Mouse (Mus musculus) 3134 (cell line): ENCODE measurements around the gene Atm.

Experiments used
- DNase-seq: peaks from one replicate; pipeline ENCODE4 v3.0.0-alpha.2; 2011; ENCODE audit warnings: low spot score; ENCODE audit not compliant: insufficient read length; ENCODE audit errors: extremely low read depth

The Atm gene

DNA sequence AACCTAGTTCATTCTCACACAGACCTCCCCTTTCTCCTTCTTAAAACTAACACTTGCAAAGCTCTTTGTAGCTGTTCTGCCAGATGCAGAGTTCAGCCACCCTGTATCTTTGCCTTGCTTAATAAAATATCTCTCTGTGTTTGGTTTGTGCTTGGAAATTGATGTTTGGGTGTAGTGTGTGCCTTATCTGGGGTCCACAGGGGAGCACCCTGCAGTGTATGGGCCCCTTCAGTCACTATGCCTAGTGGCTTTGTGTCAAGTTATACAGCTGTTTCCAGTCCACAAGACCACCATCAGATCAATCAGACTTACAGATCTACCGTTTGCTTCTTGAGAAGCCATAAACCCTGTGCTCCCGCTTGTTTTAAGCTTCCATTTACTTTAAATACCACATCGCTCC is 127.1 kb downstream of the Atm start:
- DNase-seq = no peak

DNA sequence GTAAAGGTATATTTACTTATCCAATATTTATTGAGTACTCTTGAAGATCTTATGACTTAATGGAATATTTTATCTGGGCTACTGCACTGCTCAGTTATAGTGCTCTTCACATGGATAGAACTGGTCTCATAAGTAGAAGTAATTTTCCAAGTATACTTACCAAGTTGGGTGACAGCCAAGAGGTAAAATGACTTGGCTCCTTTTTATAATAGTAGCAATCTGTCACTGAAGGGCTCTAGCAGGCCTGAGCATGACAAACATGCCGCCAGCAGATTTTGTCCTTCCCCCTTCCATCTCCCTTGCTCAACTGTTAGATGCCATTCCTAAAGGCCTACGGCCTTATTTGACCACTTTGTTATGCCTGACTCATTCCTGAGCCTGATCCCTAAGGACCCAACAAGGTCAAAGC is 127.6 kb downstream of the Atm start:
- DNase-seq = peak; percentile 20

DNA sequence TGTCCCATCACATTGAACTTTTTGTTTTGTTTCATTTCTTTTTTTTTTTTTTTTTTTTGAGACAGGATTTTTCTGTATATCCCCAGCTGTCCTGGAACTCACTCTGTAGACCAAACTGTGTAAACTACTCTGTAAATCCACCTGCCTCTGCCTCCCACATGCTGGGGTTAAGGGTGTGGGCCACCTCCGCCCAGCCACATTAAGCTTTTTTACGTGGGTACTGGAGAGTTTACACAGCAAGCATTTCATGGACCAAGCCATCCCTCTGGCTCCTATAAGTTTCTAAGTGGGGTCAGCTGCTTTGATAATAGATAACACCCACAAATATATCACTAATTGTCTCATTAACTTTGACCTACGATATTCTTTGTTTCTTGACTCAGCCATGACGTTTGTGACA is 128.0 kb downstream of the Atm start:
- DNase-seq = no peak

DNA sequence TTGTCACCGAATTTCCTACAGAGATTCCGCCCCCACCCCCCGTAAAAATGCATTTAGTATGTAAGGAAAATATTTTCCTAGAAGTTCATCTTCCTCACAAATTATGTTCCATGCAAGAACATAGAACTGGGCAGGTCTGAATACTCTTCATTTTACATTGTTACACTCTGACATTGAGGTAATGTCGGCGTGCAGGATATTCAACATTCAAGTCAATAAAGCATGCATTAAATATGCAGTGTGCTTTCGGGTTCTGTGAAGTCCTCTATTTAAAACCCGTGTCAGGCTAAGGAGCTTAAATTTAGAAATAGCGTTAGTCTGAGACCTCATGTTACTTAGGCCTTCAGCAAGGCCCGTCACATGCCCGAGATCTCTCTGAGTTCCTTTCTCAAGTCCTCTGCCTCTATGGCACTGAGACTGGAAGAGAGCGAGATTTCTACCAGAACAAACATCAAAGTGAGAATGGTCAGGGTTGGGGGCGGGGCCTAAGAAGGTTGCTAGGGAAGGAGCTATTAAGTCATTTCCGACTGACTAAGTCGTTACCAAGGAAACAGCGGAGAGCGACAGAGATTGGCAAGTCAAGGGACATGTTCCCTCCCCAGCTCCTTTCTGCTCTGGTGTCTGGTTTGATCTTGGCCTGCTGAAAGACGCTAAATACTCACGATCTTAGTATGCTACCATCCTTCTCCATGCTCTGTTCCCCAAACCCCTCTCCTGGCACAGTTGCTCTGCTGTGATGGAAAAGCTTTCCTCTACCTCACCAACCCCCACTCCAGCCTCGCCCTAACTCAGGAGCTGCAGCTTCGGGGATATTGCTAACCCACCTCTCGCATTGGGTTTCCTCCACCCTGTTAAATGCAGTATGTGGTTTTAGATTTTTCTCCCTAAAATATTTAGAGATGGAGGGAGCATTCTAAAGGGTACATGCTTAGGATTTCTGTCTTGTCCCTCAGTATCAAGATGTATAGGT is 131.5 kb downstream of the Atm start:
- no peak for DNase-seq

DNA sequence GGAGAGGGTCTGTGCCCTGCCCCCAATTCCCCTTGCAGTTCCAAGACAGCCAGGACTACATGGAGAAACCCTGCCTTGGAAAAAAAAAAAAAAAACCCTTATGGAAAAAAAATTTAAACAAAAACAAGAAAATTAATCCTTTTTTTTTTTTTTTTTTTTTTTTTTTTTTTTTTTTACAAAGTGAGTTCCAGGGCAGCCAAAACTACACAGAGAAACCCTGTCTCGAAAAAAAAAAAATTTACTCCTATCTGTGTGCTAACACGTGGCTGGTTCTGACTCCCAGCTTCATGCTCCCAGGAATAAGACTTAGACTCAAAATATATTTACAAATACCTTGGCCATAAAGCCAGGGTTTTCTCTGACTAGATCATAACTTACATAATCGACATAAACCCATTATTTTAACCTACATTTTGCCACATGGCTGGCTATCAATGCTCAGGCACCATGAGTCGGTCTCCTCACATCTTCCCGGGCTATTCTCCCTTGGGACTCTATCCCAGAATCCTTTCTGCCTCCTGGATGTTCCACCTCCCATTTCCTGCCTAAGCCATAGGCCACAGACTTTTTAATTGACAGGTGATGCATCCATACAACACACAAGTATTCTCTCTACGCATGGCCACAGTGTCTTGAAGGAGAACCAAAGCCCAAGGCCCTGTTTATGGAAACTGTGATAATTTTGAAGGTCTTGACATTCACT is 132.3 kb downstream of the Atm start:
- DNase-seq = peak; percentile 36

DNA sequence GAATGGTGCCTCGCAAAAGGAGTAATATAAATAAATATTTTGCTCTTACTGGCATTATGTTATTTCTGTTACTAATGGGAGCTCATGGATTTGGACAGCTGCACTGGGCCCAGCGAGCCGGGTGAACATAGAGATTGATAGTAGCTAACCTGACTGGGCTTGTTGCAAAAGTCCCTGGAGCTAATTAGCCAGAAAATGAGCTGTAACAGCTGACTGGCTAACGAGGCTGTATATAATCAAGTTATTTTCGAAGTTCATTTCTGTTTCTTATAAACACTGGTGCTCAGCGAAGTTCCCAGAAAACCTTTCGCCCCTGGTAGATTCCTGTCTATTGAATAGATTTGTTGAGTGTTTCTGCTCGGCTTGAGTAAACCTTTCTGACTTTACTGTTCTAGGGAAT is 133.5 kb downstream of the Atm start:
- no peak for DNase-seq

DNA sequence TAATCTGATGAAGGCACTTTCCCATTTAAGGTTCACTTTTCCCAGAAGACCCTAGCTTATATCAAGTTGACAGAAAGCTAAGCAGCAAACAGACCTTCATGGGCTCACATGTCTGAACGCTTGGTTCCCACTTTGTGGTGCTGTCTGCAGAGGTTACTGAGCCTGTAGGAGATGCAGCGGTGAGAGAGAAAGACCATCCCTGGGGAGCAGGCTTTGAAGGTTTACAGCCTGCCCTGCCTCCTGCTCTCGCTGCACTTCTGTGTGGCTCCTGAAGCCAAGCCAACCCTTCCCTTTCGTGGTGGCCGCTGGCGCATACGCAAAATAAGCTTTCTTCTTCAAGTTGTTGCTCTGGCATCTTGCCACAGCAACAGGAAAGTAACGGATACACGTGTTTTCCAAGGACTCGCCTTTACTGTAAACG is 134.2 kb downstream of the Atm start, which contains the start of gene 4930550C14Rik:
TSS of gene 4930550C14Rik (plus strand) at position 35 of the 421 bp plus-strand sequence.
- DNase-seq = no peak

DNA sequence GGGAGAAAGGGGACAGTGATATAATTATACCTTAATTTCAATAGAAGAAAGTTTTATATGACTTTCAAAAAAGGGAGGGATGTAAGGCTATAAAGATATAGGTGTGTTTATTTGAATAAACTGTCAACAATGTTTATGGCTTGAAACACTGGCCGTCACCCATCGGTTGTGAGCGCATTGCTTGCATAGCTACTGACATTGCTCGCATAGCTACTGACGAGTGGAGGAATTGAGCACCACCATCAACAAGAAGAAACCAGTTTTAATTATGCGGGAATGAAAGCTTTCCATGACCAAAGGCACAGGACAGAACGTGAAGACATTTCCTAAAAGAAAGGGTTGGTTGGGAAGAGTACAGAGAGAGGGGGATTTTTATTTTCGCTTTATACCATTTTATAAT is 135.4 kb downstream of the Atm start:
- DNase-seq = no peak

DNA sequence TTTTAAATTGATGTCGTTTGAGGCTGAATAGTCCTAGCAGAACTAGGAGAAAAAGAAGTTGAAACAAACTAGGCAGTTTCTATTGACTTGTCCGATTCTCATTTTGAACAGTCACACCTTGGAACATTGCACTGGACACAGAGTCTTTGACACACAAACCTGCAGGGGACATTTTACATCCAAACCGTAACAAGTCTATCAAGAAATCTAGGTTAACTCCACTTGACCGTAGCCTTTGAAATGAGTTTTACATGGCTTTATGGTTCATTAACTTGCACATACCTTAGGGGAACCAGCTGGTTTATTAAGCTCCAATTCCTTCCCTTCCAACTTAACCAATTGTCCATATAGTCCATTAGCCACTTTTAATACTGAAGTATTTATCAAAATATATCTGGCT is 135.8 kb downstream of the Atm start:
- DNase-seq = no peak

DNA sequence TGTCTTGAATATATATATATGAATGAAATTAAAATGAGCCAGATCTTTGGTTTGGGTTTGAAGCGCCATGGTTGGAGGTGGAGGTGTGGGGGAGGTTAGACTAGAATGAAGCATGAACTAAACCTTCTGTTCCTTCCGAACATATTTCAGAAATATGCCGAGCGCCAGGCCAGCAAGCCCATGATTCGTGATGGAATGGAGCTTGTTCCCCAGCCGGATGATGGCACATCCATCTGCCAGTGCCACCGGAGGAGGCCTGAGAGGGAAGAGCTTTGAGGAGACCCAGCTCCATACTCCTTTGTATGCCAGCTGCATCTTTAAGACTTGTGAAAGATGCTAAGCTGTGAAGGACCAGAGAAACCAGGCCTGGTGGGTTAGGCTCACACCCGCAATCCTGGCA is 137.0 kb downstream of the Atm start:
- no peak for DNase-seq

DNA sequence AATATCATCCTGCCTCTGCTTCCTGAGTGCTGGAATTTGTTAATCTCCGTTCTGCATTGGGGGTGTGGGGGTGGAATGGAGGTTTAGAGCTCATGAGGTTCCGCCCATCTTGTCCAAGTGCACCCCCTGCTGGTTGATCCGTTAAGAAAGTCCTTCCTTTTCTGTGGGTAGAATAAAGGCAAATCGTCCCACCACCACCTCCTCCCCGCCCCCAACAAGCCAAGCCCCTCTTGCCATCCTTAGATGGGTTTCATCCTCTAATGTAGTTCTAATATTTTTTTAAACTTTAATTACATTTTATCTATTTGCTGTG is 138.2 kb downstream of the Atm start:
- DNase-seq = peak; percentile 30

DNA sequence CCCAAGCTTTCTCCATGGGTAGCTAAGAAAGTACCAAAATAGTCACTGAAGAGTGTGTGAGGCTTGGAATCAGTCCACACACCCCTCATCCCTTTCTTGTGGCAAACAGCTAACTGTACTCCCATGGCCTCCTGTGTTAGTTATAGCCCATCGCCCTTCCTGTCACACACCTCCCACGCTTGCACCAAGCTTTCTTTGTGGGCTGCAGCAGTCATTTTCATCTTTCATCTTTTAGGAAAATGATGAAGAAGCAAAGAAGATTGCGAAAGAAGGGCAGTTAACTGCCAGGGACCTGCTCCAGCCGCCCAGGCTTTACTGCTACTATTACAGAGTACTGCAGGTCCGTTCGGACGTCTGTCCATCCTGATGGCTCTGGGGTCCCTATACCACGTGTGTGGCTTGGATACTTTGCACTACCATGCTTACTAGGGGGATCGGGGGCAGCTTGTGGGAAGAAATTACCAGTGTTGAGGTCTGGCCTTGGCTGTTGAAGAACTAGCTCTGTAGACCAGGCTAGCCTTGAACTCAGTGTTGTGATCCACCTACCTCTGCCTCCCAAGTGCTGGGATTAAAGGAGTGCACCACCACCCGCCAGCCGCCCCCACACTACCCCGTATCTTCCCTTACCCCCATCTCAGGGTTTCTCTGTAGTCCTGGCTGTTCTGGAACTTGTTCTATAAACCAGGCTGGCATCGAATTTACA is 138.7 kb downstream of the Atm start:
- DNase-seq = no peak

DNA sequence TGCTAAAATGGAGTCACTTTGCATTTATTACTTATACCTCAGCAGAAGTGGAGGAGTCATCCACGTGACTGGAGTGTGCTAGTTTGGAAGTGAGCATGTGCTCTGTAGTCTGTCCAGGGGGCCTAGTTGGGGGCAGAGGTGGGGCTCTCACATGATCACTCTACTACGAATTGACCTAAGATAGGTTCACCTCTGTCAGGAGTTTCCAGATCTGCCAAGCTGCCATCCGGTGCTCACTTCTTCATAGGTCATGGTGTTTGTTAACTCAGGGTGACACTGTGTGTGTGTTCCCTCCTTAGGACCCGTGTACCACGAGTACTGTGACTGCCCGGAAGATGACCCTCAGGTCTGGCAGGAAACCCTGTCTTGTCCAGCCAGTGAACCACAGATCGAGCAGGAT is 146.4 kb downstream of the Atm start:
- DNase-seq = no peak
